Mouse (Mus musculus) embryonic fibroblast, embryonic 13.5 days (primary cell): ENCODE results near the gene Rnf215.

Experiments
- CTCF ChIP-seq: IDR thresholded peaks from 2 replicates; pipeline ENCODE4 v1.5.1; 2011; ENCODE audit warnings: mild to moderate bottlenecking, control low read depth, low read length, moderate library complexity, borderline replicate concordance; ENCODE audit not compliant: insufficient read depth
- POLR2A ChIP-seq: IDR thresholded peaks from 2 replicates; pipeline ENCODE4 v1.6.1; 2011; ENCODE audit warnings: low read depth, mild to moderate bottlenecking, control low read depth, low read length, moderate library complexity

GRCm38 (mm10) chr11:4148536-4149156 is 13.6 kb downstream of the Rnf215 start:
- no peak for TF ChIP-seq CTCF
- no peak for TF ChIP-seq POLR2A
